Mouse (Mus musculus) heart, postnatal 10 days (tissue): ENCODE measurements around the gene Ints14. TPM values are rescaled to one million over a fixed set of nuclear protein-coding genes. Genes with fewer than 3 reads are reported as not detected.

Experiments used
- microRNA-seq, 2 experiments: library from miRNA; unstranded; fragments of <30 nt; microRNA quantifications; one replicate each; pipeline ENCODE4 v1.2.0; 2022
- total RNA-seq, 2 experiments: library from RNA; stranded (reverse); gene quantifications; 2 replicates each; pipeline ENCODE4 v1.2.3; 2021

Ints14 gene
- total RNA-seq, 2 experiments from 2014 or later = 25.7 to 27.0 TPM

Small RNA genes lying within 50 kb of the gene (microRNA-seq; reads per million reads assigned to microRNA genes)
- gene Gm25640 = 0 reads per million in 2 experiments

Other genes starting within 250 kb of the Ints14 start
- gene Rab11a, start 223.1 kb upstream of the Ints14 start, total RNA-seq = 100 to 1,000 TPM; 274 to 276 TPM
- 10 to 100 TPM; 11.8 to 12.0 TPM for gene Dennd4a, start 149.6 kb upstream of the Ints14 start, total RNA-seq
- under 1 TPM; 0.07 to 0.22 TPM for gene Slc24a1, start 9.3 kb upstream of the Ints14 start, total RNA-seq
- 10 to 100 TPM; 19.3 to 22.2 TPM for gene Hacd3, start 60.8 kb downstream of the Ints14 start, total RNA-seq
- gene Dpp8, start 71.5 kb downstream of the Ints14 start, total RNA-seq = 10 to 100 TPM; 66.6 to 72.7 TPM
- 10 to 100 TPM; 14.4 to 15.6 TPM for gene Igdcc4, start 140.6 kb downstream of the Ints14 start, total RNA-seq
- gene Igdcc3, start 180.3 kb downstream of the Ints14 start, total RNA-seq = under 1 TPM; 0.22 to 0.40 TPM
- gene Parp16, start 234.4 kb downstream of the Ints14 start, total RNA-seq = 1 to 10 TPM; 5.1 to 5.9 TPM